Mouse (Mus musculus): Measurements from ENCODE around the gene Bmi1. TPM values are rescaled to one million over a fixed set of nuclear protein-coding genes. Genes with fewer than 3 reads are reported as not detected.

Gene Bmi1
- polyA plus RNA-seq, 1 experiment from 2014 or later = 39.8 TPM

DNA sequence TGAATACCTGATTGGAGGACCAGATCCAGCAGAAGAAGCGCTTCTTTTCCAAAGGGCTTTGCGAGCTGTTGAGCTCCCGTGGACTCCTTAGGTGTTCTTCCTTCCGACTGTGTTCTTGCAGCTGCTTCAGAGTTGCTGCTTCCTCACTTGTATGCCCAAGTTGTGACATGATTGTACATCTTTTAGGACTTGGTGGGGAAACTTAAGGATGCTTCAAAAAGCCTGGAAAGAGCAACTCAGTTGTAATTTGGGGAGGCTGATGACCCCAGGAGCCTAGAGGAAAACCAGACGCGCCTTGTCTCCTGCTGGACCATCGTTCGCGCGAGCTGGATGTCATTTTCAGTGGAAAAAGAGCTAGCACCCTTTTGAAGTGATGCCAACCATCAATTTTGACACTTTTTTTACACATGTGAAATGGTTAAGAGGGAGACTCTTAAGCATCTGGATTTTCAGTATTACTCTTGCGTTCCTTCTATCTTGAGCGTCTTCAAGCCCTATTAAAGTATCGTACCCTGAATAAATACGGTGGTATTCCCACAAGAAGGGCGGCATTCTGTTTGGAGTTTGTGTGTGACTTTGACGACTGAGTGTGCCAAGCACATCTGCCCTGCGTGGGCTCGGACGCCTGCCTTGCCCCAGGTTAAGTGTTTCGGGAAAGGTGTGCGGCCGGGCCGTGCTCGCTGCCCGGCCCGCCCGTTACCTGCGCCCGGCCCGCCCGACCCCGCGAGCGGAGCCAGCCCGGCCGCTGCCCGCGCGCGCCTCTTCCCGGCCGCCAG, 949 bp upstream of the Bmi1 start:
- H3K27me3 ChIP-seq = peaks cover 23% of the 10 kb centered on the region

GRCm38 (mm10) chr2:18676457-18676935, 322 bp upstream of the Bmi1 start:
- peaks cover 52% of the 10 kb centered on the region for H3K4me1 ChIP-seq
- H3K4me3 ChIP-seq = peak overlapping the region; percentile 70
- no peaks in the 10 kb centered on the region for H3K36me3 ChIP-seq
- H3K4me2 ChIP-seq (replicated peaks) = peak overlapping the region; percentile 84
- ATAC-seq (replicated peaks) = peak; percentile 79
- peak overlapping the region; percentile 99 for H3K9ac ChIP-seq (replicated peaks)
- no peaks in the 10 kb centered on the region for H3K9me3 ChIP-seq
- H3K27ac ChIP-seq (replicated peaks) = peak overlapping the region; percentile 99
- under 1% methylated on average over 38 of the region's 64 CpGs for WGBS
- H3K27me3 ChIP-seq = peaks cover 23% of the 10 kb centered on the region

More for the DNA sequence above, 949 bp upstream of the Bmi1 start:
- H3K4me2 ChIP-seq (replicated peaks) = peak overlapping the region; percentile 84
- H3K9ac ChIP-seq (replicated peaks) = peak overlapping the region; percentile 99
- no peaks in the 10 kb centered on the region for H3K9me3 ChIP-seq
- H3K36me3 ChIP-seq = no peaks in the 10 kb centered on the region
- H3K27ac ChIP-seq (replicated peaks) = peak overlapping the region; percentile 99
- ATAC-seq (replicated peaks) = no peak
- peak overlapping the region; percentile 70 for H3K4me3 ChIP-seq
- peaks cover 49% of the 10 kb centered on the region for H3K4me1 ChIP-seq
- 12% methylated on average over 42 of the region's 42 CpGs for WGBS

GRCm38 (mm10) chr2:18677631-18678471, 1.0 kb downstream of the Bmi1 start:
- under 1% methylated on average over 51 of the region's 55 CpGs for WGBS
- H3K9ac ChIP-seq (replicated peaks) = peak overlapping the region; percentile 99
- peaks cover 52% of the 10 kb centered on the region for H3K4me1 ChIP-seq
- peaks cover 26% of the 10 kb centered on the region for H3K27me3 ChIP-seq
- peaks cover 8% of the 10 kb centered on the region; the same call in 1 of the 2 replicates for H3K36me3 ChIP-seq
- H3K4me3 ChIP-seq = peak overlapping the region; percentile 70
- no peaks in the 10 kb centered on the region for H3K9me3 ChIP-seq
- H3K27ac ChIP-seq (replicated peaks) = peak overlapping the region; percentile 99; the same call in 1 of the 2 replicates
- peak; percentile 2; the same call in 1 of the 2 replicates for ATAC-seq (replicated peaks)
- peak overlapping the region; percentile 84 for H3K4me2 ChIP-seq (replicated peaks)

GRCm38 (mm10) chr2:18679701-18680100, 2.9 kb downstream of the Bmi1 start:
- H3K27me3 ChIP-seq = peaks cover 26% of the 10 kb centered on the region
- H3K4me2 ChIP-seq (replicated peaks) = no peak overlapping the region
- H3K4me1 ChIP-seq = peaks cover 41% of the 10 kb centered on the region
- no peak overlapping the region for H3K4me3 ChIP-seq
- H3K27ac ChIP-seq (replicated peaks) = no peak overlapping the region
- H3K9ac ChIP-seq (replicated peaks) = no peak overlapping the region
- no peaks in the 10 kb centered on the region for H3K9me3 ChIP-seq
- 64% methylated on average over 2 of the region's 2 CpGs for WGBS
- no peak for ATAC-seq (replicated peaks)
- H3K36me3 ChIP-seq = peaks cover 20% of the 10 kb centered on the region

GRCm38 (mm10) chr2:18680501-18680900, 3.7 kb downstream of the Bmi1 start:
- Histone ChIP-seq H3K27ac (replicated peaks) (no peak overlapping the region), H3K4me3 (peak overlapping the region; percentile 32), H3K9ac (replicated peaks) (no peak overlapping the region), H3K4me1 (peaks cover 41% of the 10 kb centered on the region), H3K36me3 (peaks cover 20% of the 10 kb centered on the region), H3K27me3 (peaks cover 24% of the 10 kb centered on the region), H3K9me3 (no peaks in the 10 kb centered on the region), H3K4me2 (replicated peaks) (peak overlapping the region; percentile 48)
- ATAC-seq (replicated peaks) = no peak
- WGBS = 3% methylated on average over 4 of the region's 4 CpGs

GRCm38 (mm10) chr2:18680961-18681360, 4.1 kb downstream of the Bmi1 start:
- Histone ChIP-seq H3K27ac (replicated peaks) (no peak overlapping the region), H3K9ac (replicated peaks) (peak overlapping the region; percentile 30; the same call in 1 of the 2 replicates), H3K4me2 (replicated peaks) (peak overlapping the region; percentile 48), H3K4me1 (peaks cover 36% of the 10 kb centered on the region), H3K9me3 (no peaks in the 10 kb centered on the region), H3K4me3 (peak overlapping the region; percentile 32), H3K36me3 (peaks cover 20% of the 10 kb centered on the region), H3K27me3 (peaks cover 24% of the 10 kb centered on the region)
- ATAC-seq (replicated peaks) = no peak
- WGBS = 3% methylated on average over 28 of the region's 29 CpGs

- Histone ChIP-seq H3K4me1 (peaks cover 29% of the 10 kb centered on the region), H3K36me3 (peaks cover 20% of the 10 kb centered on the region), H3K27ac (replicated peaks) (no peak overlapping the region), H3K9ac (replicated peaks) (no peak overlapping the region), H3K9me3 (no peaks in the 10 kb centered on the region), H3K27me3 (peaks cover 50% of the 10 kb centered on the region), H3K4me2 (replicated peaks) (no peak overlapping the region), H3K4me3 (no peak overlapping the region)
- ATAC-seq (replicated peaks) = no peak
- WGBS = 72% methylated on average over 5 of the region's 5 CpGs
These were observed 7.2 kb downstream of the Bmi1 start for GRCm38 (mm10) chr2:18684062-18684461.

GRCm38 (mm10) chr2:18686386-18686785, 9.6 kb downstream of the Bmi1 start:
- 56% methylated on average over 6 of the region's 6 CpGs for whole genome bisulfite sequencing
- peaks cover 50% of the 10 kb centered on the region for H3K27me3 ChIP-seq
- peaks cover 23% of the 10 kb centered on the region for H3K4me1 ChIP-seq
- H3K4me2 ChIP-seq (replicated peaks) = no peak overlapping the region
- H3K27ac ChIP-seq (replicated peaks) = no peak overlapping the region
- H3K9me3 ChIP-seq = no peaks in the 10 kb centered on the region
- H3K9ac ChIP-seq (replicated peaks) = no peak overlapping the region
- no peak overlapping the region for H3K4me3 ChIP-seq
- peaks cover 20% of the 10 kb centered on the region for H3K36me3 ChIP-seq
- ATAC-seq (replicated peaks) = no peak

DNA sequence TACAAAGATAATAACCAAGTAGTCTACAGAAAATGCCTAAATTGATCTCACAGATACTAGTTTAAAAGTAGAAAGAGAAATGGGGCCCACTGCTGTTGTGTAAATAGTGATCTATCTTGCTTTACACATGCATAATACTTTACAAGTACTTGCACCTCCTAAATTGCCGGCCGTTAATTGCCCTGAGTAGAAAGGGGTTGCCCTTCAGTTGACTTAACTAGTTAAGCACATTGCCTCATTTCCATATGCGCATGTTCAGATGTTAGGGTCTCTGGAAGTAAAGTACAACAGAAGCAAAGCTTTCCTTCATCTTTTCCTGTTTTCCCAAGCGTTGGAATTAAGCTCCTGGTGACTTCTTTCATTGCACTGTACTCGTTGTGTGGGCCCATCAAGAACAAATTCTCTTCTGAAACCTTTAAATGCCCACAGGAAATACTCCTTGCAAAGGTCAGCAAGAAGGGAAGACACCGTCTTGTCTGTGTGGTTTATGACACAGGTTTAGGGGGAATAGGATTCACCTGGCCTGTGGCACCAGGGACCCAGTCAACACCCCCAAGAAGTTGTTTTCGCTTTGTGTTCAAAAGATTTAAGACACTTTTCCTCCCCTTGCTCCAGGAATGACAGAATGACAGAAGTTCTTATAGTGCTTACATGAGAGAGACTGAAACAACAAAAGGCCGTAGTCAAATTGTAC, 10.2 kb downstream of the Bmi1 start:
- WGBS = 35% methylated on average over 8 of the region's 8 CpGs
- H3K4me2 ChIP-seq (replicated peaks) = no peak overlapping the region
- no peak overlapping the region for H3K9ac ChIP-seq (replicated peaks)
- H3K4me1 ChIP-seq = peaks cover 22% of the 10 kb centered on the region
- ATAC-seq (replicated peaks) = no peak
- no peaks in the 10 kb centered on the region for H3K9me3 ChIP-seq
- H3K27me3 ChIP-seq = peaks cover 51% of the 10 kb centered on the region
- peaks cover 20% of the 10 kb centered on the region for H3K36me3 ChIP-seq
- no peak overlapping the region for H3K4me3 ChIP-seq
- H3K27ac ChIP-seq (replicated peaks) = no peak overlapping the region

DNA sequence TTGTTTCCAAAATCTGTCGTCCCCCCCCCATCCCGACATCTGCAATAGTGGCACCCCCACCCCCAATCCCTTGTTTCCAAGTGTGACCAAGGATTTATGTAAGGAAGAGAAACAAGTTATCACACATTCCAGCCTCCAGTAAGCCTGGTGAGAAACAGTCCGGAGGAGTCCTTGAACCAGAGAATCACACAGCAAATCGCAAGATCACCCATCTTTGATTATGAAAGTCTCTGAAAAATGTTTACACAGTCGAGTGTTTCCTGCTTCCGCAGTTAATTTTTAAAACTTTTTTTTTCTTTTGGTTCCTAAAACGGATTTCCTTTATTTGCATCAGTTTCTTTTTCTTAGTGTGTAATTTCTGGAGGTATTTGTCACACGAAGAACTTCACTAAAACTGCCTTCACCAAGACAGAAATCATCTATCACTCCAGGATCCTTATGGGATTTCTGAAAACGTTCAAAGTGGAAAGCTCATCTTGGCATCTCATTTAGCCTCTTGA, 10.9 kb downstream of the Bmi1 start:
- ATAC-seq (replicated peaks) = no peak
- Histone ChIP-seq H3K36me3 (peaks cover 13% of the 10 kb centered on the region), H3K27me3 (peaks cover 56% of the 10 kb centered on the region), H3K4me2 (replicated peaks) (no peak overlapping the region), H3K4me1 (peaks cover 22% of the 10 kb centered on the region), H3K4me3 (no peak overlapping the region), H3K9ac (replicated peaks) (no peak overlapping the region), H3K9me3 (no peaks in the 10 kb centered on the region), H3K27ac (replicated peaks) (no peak overlapping the region)
- WGBS = 8% methylated on average over 9 of the region's 9 CpGs

DNA sequence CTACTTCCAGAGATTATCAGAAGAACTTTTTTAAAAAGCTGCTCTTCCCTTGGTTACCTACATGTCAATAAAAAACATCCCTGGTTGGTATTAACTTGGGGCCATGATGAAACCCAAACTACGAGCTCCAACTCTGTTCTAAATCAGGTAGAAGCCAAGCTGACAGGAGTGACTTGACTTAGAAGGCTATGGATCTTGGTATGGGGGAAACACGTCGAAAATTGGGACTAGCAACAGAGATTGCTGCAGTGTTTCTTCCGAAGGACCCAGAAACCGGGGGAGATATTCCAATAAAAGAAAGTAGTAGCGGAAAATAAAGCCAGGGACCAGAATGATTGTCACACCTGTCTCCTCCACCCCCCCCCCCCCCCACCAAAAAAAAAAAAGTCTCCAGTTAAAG, 11.5 kb downstream of the Bmi1 start:
- H3K27me3 ChIP-seq = peaks cover 60% of the 10 kb centered on the region
- H3K36me3 ChIP-seq = peaks cover 8% of the 10 kb centered on the region
- H3K9me3 ChIP-seq = no peaks in the 10 kb centered on the region
- peak overlapping the region; percentile 47 for H3K4me3 ChIP-seq
- no peak overlapping the region for H3K9ac ChIP-seq (replicated peaks)
- ATAC-seq (replicated peaks) = no peak
- H3K27ac ChIP-seq (replicated peaks) = no peak overlapping the region
- 10% methylated on average over 6 of the region's 6 CpGs for WGBS
- peak overlapping the region; percentile 78 for H3K4me2 ChIP-seq (replicated peaks)
- peaks cover 22% of the 10 kb centered on the region for H3K4me1 ChIP-seq

All from forebrain, embryonic 15.5 days (tissue).